Mouse (Mus musculus): ENCODE results near the gene Ect2l. TPM values are rescaled to one million over a fixed set of nuclear protein-coding genes. Genes with fewer than 3 reads are reported as not detected.
"Not testable (repeated sequence)": the region's sequence is repeated elsewhere in the genome, so short reads cannot be mapped to it uniquely, and the experiment has no call there.

Gene Ect2l
- polyA plus RNA-seq, 1 experiment = not detected

DNA sequence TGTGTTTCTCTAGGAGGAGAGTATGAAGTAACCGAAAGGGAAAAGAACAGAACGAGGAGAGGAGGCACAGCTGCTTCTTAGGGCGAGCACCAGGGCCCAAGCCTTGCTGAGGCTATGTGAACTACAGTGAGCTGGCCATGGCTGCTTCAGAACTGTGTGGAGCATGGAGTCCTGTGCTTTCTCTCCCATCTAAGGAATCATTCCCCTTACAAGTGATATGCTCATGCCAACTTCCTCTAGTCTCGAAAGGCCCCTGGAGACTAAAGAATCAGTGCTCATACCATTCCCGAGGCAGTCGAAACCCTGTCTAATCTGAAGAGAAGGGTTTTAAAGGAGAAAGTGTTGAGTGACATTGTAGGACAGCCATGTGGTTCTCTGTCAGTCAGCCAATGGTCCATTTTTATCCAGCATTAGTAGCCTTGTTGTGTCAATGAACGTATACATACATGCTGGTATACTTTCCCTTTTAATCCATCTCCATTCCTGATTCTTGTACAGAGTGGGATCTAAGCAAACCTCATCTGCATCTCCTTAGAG lies 48.2 kb downstream of the Ect2l start:
- H3K36me3 ChIP-seq (ENCODE audit: control insufficient read depth, insufficient read depth, low read length) = no peaks in the 10 kb centered on the region
- no peaks in the 10 kb centered on the region for H3K27me3 ChIP-seq (replicated peaks; ENCODE audit: control insufficient read depth, insufficient read depth, low read length)
- WGBS = 86% methylated on average over 7 of the region's 7 CpGs
- H3K4me1 ChIP-seq (ENCODE audit: control insufficient read depth, insufficient read depth, low read length) = no peaks in the 10 kb centered on the region
- H3K4me3 ChIP-seq (ENCODE audit: insufficient read depth, low read depth, low read length) = no peak overlapping the region
- TF ChIP-seq CTCF (conservative IDR thresholded peaks at IDR 0.05; ENCODE audit: insufficient read depth, insufficient read length, low read depth, low read length) (no peak), POLR2A (IDR thresholded peaks at IDR 0.05; ENCODE audit: low read depth, low read length) (no peak)
- DNase-seq = no peak
- H3K27ac ChIP-seq (ENCODE audit: insufficient read depth, low read depth, low read length) = no peak overlapping the region

DNA sequence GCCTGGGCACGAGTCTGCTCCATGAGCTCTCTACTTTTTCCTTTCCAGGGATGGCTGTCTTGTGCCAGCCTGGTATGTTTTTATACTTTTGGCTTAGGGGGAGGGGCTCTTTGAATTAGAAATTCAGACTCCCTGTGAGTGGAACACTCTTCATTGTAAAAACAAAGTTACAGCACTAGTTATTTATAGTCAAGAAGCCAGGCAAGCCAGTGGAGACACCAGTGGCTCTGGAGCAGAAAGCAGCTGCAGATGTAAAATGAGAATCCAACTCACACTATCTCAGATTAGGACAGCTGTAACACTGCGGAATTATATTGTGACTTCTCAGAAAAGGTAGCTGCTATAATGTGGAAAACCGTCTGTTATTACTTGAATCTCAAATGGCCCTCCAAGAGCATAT lies 63.5 kb downstream of the Ect2l start:
- 59% methylated on average over 3 of the region's 3 CpGs for WGBS
- Histone ChIP-seq H3K36me3 (ENCODE audit: control insufficient read depth, insufficient read depth, low read length) (no peaks in the 10 kb centered on the region), H3K4me3 (ENCODE audit: insufficient read depth, low read depth, low read length) (no peak overlapping the region), H3K27ac (ENCODE audit: insufficient read depth, low read depth, low read length) (no peak overlapping the region), H3K4me1 (ENCODE audit: control insufficient read depth, insufficient read depth, low read length) (no peaks in the 10 kb centered on the region), H3K27me3 (replicated peaks; ENCODE audit: control insufficient read depth, insufficient read depth, low read length) (no peaks in the 10 kb centered on the region)
- DNase-seq = no peak
- TF ChIP-seq POLR2A (IDR thresholded peaks at IDR 0.05; ENCODE audit: low read depth, low read length) = no peak
- TF ChIP-seq CTCF (conservative IDR thresholded peaks at IDR 0.05; ENCODE audit: insufficient read depth, insufficient read length, low read depth, low read length) = no peak

DNA sequence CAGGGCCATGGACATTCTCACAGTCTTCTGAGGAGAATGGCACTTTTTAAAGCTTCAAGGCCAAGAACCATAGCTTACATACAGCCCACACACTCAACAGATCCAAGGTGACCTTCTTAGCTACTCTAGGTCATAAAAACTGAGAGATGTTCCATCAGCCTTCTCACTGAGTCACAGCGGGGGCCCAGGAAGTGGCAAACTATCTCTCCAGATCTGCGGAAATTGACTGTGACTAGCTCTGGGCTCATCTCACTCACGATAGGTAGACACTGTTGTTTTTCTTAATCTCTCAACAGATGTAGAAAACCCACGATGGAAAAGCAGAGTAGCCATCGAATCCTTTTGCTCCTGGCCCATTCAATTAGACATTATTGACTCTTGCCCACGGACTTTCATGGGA lies 68.5 kb downstream of the Ect2l start:
- Histone ChIP-seq H3K36me3 (ENCODE audit: control insufficient read depth, insufficient read depth, low read length) (no peaks in the 10 kb centered on the region), H3K4me1 (ENCODE audit: control insufficient read depth, insufficient read depth, low read length) (no peaks in the 10 kb centered on the region), H3K27ac (ENCODE audit: insufficient read depth, low read depth, low read length) (no peak overlapping the region), H3K27me3 (replicated peaks; ENCODE audit: control insufficient read depth, insufficient read depth, low read length) (no peaks in the 10 kb centered on the region), H3K4me3 (ENCODE audit: insufficient read depth, low read depth, low read length) (no peak overlapping the region)
- DNase-seq = no peak
- WGBS = 89% methylated on average over 6 of the region's 6 CpGs
- TF ChIP-seq CTCF (conservative IDR thresholded peaks at IDR 0.05; ENCODE audit: insufficient read depth, insufficient read length, low read depth, low read length) (no peak), POLR2A (IDR thresholded peaks at IDR 0.05; ENCODE audit: low read depth, low read length) (no peak)

DNA sequence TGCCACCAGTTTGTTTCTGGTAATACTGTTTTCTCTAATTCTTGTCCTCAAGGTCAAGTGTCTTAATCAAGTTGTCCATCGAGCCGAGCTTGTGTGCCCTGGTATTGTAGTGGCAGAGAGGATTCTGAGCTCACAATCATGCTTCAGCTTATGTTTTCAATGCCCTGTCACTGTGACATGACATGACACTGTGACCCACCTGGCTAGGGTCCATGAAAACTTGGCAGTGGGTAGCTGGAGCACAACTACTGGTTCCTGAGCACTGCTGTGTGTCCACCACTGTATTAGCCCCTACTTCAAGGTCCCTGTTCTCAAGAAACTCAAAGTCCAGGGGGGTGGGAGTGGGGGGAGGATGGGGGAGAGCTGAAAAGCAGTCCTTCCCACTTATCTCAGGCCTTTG lies 69.3 kb downstream of the Ect2l start:
- Histone ChIP-seq H3K27ac (ENCODE audit: insufficient read depth, low read depth, low read length) (no peak overlapping the region), H3K4me1 (ENCODE audit: control insufficient read depth, insufficient read depth, low read length) (no peaks in the 10 kb centered on the region), H3K4me3 (ENCODE audit: insufficient read depth, low read depth, low read length) (no peak overlapping the region), H3K36me3 (ENCODE audit: control insufficient read depth, insufficient read depth, low read length) (no peaks in the 10 kb centered on the region), H3K27me3 (replicated peaks; ENCODE audit: control insufficient read depth, insufficient read depth, low read length) (no peaks in the 10 kb centered on the region)
- DNase-seq = peak; percentile 15
- 82% methylated on average over 2 of the region's 2 CpGs for WGBS
- TF ChIP-seq CTCF (conservative IDR thresholded peaks at IDR 0.05; ENCODE audit: insufficient read depth, insufficient read length, low read depth, low read length) = no peak
- no peak for TF ChIP-seq POLR2A (IDR thresholded peaks at IDR 0.05; ENCODE audit: low read depth, low read length)

DNA sequence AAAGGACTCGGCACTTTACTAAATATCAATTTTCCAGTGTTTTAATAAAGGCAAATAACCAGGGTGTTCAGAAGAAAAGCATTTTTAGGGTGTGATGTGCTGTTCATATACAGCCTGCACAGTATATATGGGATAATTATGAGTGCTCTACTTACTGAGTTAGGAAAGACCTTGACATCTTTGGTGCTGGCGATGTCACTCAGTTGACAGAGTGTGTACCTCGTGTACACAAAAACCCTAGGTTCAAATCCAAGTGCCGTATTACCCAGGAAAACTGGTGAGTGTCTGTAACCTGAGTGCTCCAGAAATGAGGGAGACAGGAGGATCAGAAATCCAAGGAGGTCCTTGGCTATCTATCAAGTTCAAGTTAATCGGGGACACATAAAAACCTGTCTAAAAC lies 71.1 kb downstream of the Ect2l start:
- no peak for DNase-seq
- WGBS = 61% methylated on average over 5 of the region's 5 CpGs
- Histone ChIP-seq H3K36me3 (ENCODE audit: control insufficient read depth, insufficient read depth, low read length) (no peaks in the 10 kb centered on the region), H3K27me3 (replicated peaks; ENCODE audit: control insufficient read depth, insufficient read depth, low read length) (no peaks in the 10 kb centered on the region), H3K4me1 (ENCODE audit: control insufficient read depth, insufficient read depth, low read length) (no peaks in the 10 kb centered on the region), H3K4me3 (ENCODE audit: insufficient read depth, low read depth, low read length) (no peak overlapping the region; the same call in 1 of the 2 replicates), H3K27ac (ENCODE audit: insufficient read depth, low read depth, low read length) (no peak overlapping the region)
- TF ChIP-seq CTCF (conservative IDR thresholded peaks at IDR 0.05; ENCODE audit: insufficient read depth, insufficient read length, low read depth, low read length) (no peak), POLR2A (IDR thresholded peaks at IDR 0.05; ENCODE audit: low read depth, low read length) (no peak)

DNA sequence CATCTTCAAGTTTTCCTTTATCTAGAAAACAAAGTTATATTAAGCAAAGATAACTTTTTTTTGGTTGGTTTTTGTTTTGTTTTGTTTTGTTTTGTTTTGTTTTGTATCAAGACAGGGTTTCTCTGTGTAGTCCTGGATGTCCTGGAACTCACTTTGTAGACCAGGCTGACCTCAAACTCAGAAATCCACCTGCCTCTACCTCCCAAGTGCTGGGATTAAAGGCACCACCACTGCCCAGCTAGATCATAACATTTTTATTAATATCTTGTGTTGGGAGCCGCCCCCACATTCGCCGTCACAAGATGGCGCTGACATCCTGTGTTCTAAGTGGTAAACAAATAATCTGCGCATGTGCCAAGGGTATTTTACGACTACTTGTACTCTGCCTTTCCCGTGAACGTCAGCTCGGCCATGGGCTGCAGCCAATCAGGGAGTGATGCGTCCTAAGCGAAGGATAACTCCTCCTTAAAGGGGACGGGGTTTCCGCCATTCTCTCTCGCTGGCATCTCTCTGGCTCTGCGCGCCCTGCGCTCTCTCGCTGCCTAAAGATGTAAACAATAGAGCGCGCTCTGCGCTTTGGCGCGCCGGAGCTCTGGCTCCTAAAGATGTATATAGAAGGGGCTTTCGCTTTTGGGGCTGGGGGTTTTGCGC lies 71.7 kb downstream of the Ect2l start:
- H3K4me1 ChIP-seq (ENCODE audit: control insufficient read depth, insufficient read depth, low read length); DNase-seq; H3K27ac ChIP-seq (ENCODE audit: insufficient read depth, low read depth, low read length); H3K4me3 ChIP-seq (ENCODE audit: insufficient read depth, low read depth, low read length); H3K27me3 ChIP-seq (replicated peaks; ENCODE audit: control insufficient read depth, insufficient read depth, low read length); H3K36me3 ChIP-seq (ENCODE audit: control insufficient read depth, insufficient read depth, low read length): not testable (repeated sequence)
- 71% methylated on average over 17 of the region's 26 CpGs for WGBS

DNA sequence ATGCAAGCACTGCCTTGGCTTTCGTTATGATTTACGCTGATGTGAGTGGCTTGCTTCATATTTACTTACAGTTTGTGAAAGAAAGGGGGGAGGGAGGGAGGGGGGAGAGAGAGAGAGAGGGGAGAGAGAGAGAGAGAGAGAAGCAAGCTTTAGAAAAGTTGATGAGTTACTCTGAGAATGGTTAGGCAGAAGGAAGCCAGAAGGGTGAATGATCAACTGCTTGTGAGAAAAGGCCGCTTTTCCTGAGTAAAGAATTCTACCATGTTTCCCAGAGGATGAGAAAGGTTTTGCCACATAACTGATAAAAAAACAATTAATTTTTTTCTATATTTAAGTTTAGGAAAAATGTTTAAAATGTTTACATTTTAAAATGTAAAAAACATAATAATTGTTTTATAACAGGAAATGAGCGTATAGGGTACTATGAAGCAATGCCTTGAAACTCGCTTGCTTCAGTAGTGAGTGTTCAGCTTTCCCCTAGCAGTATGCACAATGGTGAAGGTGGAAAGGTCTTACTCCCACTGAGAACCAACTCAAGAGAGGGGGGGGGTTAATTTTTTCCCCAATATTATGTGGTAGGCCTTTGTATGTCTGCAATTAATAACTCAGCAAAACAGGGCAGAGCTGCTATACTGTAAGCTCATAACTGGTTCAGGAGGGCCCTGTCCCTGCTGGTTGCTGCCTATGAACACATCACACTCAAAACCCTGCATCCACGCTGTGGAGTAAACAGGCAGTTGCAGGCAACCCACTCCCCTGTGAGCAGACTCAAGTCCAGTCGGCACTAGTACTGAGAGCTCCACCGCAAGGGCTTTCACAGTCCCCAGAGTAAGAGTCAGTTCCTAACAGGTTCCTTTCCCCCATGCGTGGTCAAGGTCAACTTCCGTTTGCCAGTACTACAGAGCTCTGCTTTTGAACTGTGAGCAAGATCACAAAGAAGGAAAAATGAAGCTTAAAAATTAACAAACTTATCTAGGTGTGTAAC lies 78.7 kb downstream of the Ect2l start:
- peak; percentile 69 for DNase-seq
- H3K27ac ChIP-seq (ENCODE audit: insufficient read depth, low read depth, low read length) = no peak overlapping the region
- peaks cover 6% of the 10 kb centered on the region; the same call in 1 of the 2 replicates for H3K4me1 ChIP-seq (ENCODE audit: control insufficient read depth, insufficient read depth, low read length)
- no peaks in the 10 kb centered on the region for H3K27me3 ChIP-seq (replicated peaks; ENCODE audit: control insufficient read depth, insufficient read depth, low read length)
- TF ChIP-seq CTCF (conservative IDR thresholded peaks at IDR 0.05; ENCODE audit: insufficient read depth, insufficient read length, low read depth, low read length) (no peak), POLR2A (IDR thresholded peaks at IDR 0.05; ENCODE audit: low read depth, low read length) (no peak)
- WGBS = 55% methylated on average over 10 of the region's 10 CpGs
- H3K4me3 ChIP-seq (ENCODE audit: insufficient read depth, low read depth, low read length) = no peak overlapping the region
- H3K36me3 ChIP-seq (ENCODE audit: control insufficient read depth, insufficient read depth, low read length) = no peaks in the 10 kb centered on the region

Measured in kidney, adult 2 months (tissue).